Mouse (Mus musculus) frontal cortex, adult 2 months (tissue): ENCODE data around the gene Ddx17. TPM values are rescaled to one million over a fixed set of nuclear protein-coding genes. Genes with fewer than 3 reads are reported as not detected.
A peak's percentile ranks its signal among the peaks of the same experiment; 100 is the strongest.

Experiments
- DNase-seq, 2 experiments: peaks; one replicate each; pipeline ENCODE4 v3.0.0; 2022; ENCODE audit warnings: low spot score in 1 of 2; ENCODE audit errors: extremely low spot score in 1 of 2
- polyA plus RNA-seq: library from polyadenylated mRNA; depleted of rRNA; stranded (reverse); fragments of >200 nt; gene quantifications from 2 replicates; pipeline ENCODE4 v1.2.3, GENCODE M21; 2012; rRNA removed

The Ddx17 gene
- 560 and 674 TPM in 2 replicates for polyA plus RNA-seq

GRCm38 (mm10) chr15:79546410-79547288, at the start of gene Ddx17:
TSS of gene Ddx17 (minus strand) at chr15:79546741.
- DNase-seq, result peak; percentile 95 to 99

DNA sequence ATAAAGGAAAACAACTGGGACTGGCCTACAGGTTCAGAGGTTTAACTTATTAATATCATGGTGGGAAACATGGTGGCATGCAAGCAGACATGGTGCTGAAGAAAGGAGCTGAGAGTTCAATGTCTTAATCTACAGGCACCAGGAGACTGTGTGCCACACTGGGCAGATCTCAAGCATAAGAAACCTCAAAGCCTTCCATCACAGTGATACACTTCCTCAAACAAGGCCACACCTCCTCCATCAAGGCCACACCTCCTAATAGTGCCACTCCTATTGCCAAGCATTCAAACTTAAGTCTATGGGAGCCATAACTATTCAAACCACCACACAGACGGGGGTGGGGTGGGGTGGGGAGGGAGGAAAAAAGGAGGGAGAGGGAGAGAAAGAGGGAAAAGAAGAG, 35.0 kb upstream of the Ddx17 start:
- no peak for DNase-seq

DNA sequence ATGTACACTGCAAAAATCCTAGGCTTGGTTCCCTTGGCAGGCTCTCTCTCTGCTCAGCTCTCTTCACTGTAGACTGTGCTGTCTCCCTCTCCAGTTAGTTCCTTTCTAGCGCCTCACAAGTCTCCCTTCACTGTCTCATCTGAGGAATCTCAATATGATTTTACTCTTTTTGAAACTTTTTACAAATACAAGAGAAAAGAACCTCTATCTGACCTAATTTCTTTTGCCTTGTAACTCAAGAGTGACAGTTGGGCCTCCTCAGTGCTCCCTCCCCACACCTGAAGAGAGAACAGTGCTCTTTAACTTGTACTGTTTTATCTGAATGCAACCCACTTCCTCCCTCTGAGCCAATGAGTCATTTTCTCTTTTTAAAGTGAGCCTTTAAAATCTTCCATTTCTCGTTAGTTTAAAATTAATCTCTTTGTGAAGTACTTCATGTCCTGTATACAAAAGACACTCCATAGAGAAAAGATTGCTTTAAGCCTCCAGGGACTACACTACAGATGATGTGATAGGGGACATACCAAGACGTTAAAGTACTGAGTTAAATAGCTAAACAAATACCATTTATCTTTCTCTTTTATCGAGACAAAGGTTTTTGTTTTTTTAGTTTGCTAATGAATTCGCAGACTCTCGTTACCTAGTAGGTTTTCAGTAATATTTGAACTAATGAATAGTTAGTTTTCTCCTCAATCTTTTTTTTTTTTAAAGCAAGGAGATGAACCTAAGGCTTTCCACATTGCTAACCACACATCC, 31.3 kb upstream of the Ddx17 start:
- DNase-seq, result peak; percentile 33 to 66

- DNase-seq, result no peak
These were observed 30.4 kb upstream of the Ddx17 start for GRCm38 (mm10) chr15:79576947-79577346.

DNA sequence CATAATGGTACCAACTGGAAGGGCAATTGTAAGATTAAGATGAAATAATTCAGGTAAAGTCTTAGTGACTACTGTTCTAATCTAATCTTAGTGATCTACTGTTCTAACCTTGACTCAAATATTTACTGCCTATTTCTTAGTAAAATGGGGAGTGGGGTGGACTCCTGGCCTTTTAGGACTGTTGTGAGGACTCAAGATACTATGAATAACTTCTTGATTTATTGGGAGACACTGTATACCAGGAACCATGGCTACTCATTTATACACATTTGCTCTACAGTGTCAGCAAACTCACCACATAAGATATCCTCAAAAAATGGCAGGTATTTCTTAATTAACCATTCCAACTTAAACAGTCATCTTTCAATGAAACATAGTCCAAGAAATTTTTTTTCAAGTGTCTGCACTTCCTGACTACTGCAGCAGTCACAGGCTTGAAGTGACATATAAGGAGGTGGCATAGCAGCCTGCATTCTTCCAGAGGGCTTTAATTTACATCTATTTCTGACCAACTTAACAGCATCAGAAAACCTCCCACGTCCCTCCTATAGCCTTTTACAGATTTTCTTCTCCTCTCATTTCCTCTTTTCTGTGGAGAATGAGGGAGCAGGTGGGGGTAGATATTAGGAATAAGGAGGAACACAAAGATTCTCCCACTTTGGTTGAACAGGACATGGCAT, 29.1 kb upstream of the Ddx17 start:
- DNase-seq, result peak in 1 of 2 experiments; percentile 39

GRCm38 (mm10) chr15:79562417-79562816, 15.9 kb upstream of the Ddx17 start:
- DNase-seq, result peak; percentile 73 to 82

DNA sequence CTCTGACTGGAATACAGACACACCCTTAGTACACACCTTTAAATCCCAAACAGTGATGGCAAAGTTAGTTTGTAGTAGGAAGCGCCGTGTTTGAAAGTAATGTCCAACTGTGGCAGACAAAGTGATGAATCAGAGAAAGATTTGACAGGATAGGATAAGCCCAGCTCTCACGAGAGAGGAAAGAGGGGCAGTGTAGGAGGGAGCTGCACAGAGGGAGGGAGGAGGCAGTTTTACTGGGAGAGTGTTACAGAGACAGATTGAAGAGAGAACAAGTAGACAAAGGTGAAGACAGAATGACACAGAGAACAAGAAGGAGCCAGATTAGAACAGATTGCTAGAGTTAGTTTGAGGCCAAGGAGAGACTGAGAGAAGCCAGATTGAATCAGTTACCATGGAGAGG, 13.1 kb upstream of the Ddx17 start:
- no peak for DNase-seq

DNA sequence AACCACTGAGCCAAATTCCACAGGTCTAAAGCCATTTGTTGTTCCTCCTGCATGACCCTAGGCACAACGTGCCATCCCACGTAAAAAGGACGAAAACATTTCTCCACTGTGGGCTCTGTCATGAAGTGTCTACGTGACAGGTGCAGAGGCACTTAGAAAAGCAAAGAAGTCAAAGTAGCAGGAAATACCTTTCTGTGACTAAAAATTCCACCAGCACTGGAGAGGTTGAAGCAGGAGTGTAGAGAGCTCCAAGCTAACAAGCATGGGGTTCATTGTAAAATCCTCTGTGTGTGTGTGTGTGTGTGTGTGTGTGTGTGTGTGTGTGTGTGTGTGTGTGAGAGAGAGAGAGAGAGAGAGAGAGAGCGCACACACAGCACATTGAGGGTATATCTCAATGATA, 6.0 kb upstream of the Ddx17 start:
- DNase-seq, result no peak

- no peak for DNase-seq
These were observed 1.7 kb upstream of the Ddx17 start for GRCm38 (mm10) chr15:79548226-79548625.

- DNase-seq, result no peak
These were observed 814 bp upstream of the Ddx17 start for GRCm38 (mm10) chr15:79547289-79547820.

GRCm38 (mm10) chr15:79545921-79546399, 581 bp downstream of the Ddx17 start:
- DNase-seq, result peak in 1 of 2 experiments; percentile 30

GRCm38 (mm10) chr15:79545496-79545895, 1.0 kb downstream of the Ddx17 start:
- DNase-seq, result no peak

DNA sequence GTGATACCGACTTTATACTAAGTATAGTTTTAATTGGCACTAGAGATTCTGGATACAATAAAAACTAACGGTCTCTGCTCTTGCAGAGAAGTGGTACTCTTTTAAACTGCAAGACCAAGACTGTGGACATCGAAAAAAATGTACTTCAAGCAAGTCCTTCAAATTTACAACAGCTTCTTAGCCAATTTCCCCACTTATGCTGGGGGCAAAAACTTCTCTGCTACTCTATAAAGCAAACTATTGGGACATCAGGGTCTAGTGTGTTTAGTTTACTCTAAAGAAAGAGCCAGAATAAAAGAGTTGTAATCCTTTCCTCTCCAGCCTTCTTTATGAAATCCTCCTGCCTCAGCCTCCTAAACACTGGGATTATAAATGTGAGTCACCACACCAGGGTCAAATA, 2.6 kb downstream of the Ddx17 start:
- no peak for DNase-seq

DNA sequence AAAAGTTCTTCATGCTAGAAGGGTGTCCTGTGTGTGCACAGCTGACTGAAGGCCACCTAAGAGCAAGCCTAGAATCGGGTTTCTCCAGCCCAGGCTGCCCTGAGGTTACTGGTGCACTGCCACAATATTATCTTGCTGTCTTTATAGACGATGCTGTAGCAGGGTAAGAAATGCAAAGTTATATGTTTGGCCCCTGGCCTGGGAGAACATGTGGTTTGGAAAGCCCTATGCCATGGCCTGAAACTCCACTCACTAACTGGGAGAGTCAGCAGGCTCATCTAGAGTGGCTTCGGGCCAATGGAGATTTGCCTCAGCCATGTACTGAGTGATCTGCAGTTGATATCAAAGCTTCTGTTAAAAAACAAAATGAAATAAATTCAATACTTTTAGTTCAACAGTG, 12.7 kb downstream of the Ddx17 start:
- DNase-seq, result no peak

GRCm38 (mm10) chr15:79529935-79530334, 16.6 kb downstream of the Ddx17 start:
- no peak for DNase-seq

GRCm38 (mm10) chr15:79527991-79528639, 18.4 kb downstream of the Ddx17 start:
- DNase-seq, result no peak

- DNase-seq, result no peak
These were observed 19.3 kb downstream of the Ddx17 start for GRCm38 (mm10) chr15:79527192-79527591.

GRCm38 (mm10) chr15:79525979-79526768, 20.4 kb downstream of the Ddx17 start:
- no peak for DNase-seq

DNA sequence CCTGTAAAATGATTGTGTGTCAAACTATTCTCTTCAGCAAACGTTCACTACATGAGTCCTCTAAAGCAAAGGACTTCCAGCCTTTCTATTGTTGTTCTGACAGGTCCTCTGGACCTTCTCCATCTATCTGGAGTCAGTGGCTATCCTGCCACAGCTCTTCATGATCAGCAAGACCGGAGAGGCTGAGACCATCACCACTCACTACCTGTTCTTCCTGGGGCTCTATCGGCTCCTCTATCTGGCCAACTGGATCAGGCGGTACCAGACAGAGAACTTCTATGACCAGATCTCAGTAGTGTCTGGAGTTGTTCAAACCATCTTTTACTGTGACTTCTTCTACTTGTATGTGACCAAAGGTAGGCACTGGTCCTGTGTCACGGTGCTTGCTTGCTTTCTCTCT, 21.0 kb downstream of the Ddx17 start:
- no peak for DNase-seq
